Mouse (Mus musculus): ENCODE results near the gene Hspa4l. TPM values are rescaled to one million over a fixed set of nuclear protein-coding genes. Genes with fewer than 3 reads are reported as not detected.

Hspa4l gene
- total and polyA plus RNA-seq, 2 experiments from 2014 or later, result 28.5 to 31.0 TPM

DNA sequence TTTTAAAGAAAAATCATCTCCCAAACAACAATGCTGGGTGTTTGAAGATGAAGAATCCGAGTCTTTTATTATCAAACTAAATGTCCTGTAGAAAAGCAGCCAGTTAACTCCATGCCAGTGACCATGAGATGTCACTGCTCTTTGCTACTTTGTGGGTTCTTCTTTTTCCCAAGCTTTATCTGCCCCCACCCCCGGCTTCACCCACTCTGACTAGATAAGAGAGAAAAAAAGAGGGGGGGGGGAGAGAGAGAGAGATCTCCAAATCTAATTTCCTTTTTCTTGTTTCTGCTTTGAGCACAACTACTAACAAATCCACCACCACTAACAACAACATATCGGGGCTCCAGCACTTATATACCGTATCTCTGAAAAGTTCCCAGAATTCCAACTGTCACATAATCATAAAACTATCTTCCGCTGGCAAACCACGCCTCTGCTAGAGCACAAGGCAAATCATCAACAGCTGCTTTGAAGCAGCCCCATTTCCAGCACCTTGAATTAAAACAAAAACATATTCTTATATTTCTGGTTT lies 5.8 kb upstream of the Hspa4l start:
- Histone ChIP-seq H3K4me2 (ENCODE audit: low read depth) (no peak overlapping the region), H3K4me1 (ENCODE audit: insufficient read depth) (no peaks in the 10 kb centered on the region), H3K4me3 (ENCODE audit: low read depth, low read length) (no peak overlapping the region), H3K9ac (no peak overlapping the region), H3K27me3 (ENCODE audit: insufficient read depth, low read length) (no peaks in the 10 kb centered on the region), H3K9me3 (ENCODE audit: low read length) (no peaks in the 10 kb centered on the region), H3K36me3 (ENCODE audit: insufficient read depth) (no peaks in the 10 kb centered on the region), H3K27ac (ENCODE audit: low read depth, low read length) (no peak overlapping the region)
- DNase-seq (no peak), ATAC-seq (no peak)
- TF ChIP-seq CTCF (IDR thresholded peaks at IDR 0.05; ENCODE audit: low read depth), result no peak
- WGBS, result 90% methylated on average over 6 of the region's 6 CpGs

DNA sequence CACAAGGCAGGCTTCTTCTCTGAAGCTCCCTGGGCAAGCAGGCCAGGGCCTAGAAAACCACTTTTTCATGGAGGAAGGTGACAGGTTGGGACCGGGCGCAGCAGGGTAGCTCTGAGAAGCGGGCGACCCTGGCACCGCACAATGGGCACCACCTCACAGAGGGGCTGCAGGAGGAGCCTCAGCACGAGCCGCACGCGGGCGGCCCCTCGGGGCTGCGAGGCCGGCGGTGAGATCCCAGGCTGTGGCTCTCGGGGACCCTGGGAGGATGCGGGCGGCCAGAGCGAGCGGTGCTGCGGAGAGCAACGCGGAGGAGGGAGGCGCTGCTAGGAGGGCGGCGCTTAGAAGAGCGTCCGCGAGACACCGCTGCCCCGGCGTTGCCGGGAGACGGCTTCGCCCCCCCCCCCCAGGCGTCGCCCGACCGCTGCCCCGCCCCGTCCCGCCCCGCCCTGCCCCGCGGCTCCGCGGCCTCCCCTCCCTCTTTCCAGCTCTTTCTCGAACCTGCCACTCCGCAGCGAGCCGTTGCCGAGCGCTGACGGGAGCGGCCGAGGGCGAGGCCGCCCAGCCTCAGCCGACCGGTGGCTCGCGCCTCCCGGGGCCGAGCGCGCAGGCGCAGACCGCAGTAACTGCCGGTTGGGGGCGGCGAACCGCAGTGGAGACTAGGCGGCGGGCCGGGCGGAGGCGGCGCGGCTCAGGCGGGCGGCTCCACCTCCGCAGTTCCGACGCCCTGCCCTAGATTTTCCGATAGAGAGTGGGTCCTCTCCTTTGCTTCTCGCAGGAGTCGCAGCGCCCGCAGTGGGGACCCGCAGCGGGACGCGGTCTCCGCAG lies 753 bp downstream of the Hspa4l start:
- ATAC-seq (peak; percentile 96), DNase-seq (peak; percentile 94)
- Histone ChIP-seq H3K4me3 (ENCODE audit: low read depth, low read length) (peak overlapping the region; percentile 87), H3K27ac (ENCODE audit: low read depth, low read length) (peak overlapping the region; percentile 90), H3K9me3 (ENCODE audit: low read length) (no peaks in the 10 kb centered on the region), H3K27me3 (ENCODE audit: insufficient read depth, low read length) (no peaks in the 10 kb centered on the region), H3K4me1 (ENCODE audit: insufficient read depth) (peaks cover 10% of the 10 kb centered on the region; the same call in 1 of the 2 replicates), H3K9ac (peak overlapping the region; percentile 87), H3K36me3 (ENCODE audit: insufficient read depth) (no peaks in the 10 kb centered on the region), H3K4me2 (ENCODE audit: low read depth) (peak overlapping the region; percentile 92)
- TF ChIP-seq CTCF (IDR thresholded peaks at IDR 0.05; ENCODE audit: low read depth), result no peak
- WGBS, result under 1% methylated on average over 71 of the region's 93 CpGs

DNA sequence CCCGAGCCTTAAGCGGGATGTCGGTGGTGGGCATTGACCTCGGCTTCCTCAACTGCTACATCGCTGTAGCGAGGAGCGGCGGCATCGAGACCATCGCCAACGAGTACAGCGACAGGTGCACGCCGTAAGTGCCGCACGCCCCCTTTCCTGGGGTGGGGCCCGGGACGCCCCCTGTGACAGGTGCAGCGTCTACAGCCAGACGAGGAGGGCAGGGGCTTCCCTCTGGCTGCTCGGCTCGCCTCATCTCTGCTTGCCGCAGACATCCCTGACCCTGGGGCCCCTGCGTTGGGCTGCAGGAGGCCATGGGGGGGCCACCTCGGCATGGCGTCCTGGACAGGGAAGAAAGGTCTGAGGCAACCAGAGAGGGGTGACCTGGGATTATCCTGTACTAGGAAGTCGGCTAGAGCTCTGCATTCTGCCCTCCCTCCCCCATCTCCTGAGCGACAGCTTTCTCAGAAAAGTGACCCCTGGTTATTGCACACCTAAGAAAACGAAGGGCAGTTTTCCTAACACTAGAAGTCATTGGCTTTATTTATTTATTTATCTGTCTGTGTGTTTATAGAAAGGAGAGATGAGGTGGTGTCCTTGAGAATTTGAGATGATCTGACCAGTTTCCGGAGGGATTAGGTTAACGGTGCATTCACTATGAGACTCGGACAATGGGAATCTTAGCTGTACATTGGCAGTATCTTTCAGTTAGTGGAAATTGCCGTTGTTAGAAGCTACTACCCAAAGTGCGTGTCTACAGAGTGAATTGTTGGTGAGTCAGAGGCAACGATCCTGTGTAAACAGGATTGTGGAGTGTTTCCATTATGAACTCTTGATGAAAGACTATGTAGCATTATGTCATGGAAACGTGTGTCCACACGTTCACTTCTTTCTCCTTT lies 1.6 kb downstream of the Hspa4l start:
- WGBS, result 3% methylated on average over 37 of the region's 37 CpGs
- no peak; the same call in 1 of the 2 replicates for ATAC-seq

DNA sequence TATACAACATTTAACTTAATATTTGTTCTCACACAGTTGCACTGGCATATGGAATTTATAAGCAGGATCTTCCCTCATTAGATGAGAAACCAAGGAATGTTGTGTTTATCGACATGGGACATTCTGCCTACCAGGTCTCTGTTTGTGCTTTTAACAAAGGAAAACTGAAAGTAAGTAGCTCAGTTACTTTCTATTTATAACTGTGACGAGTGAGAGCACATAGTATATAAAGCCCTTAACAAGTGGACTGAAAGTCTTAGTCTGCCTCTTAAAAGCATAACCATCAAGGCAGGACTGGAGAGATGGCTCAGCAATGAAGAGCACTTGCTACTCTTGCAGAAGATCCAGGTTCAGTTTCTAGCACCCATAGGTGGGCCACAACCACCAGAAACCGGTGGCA lies 16.5 kb downstream of the Hspa4l start:
- Histone ChIP-seq H3K9ac (no peak overlapping the region), H3K4me3 (ENCODE audit: low read depth, low read length) (no peak overlapping the region), H3K27ac (ENCODE audit: low read depth, low read length) (no peak overlapping the region), H3K9me3 (ENCODE audit: low read length) (no peaks in the 10 kb centered on the region), H3K27me3 (ENCODE audit: insufficient read depth, low read length) (no peaks in the 10 kb centered on the region), H3K4me1 (ENCODE audit: insufficient read depth) (no peaks in the 10 kb centered on the region), H3K4me2 (ENCODE audit: low read depth) (no peak overlapping the region), H3K36me3 (ENCODE audit: insufficient read depth) (peaks cover 20% of the 10 kb centered on the region)
- 87% methylated on average over 3 of the region's 3 CpGs for WGBS
- no peak for TF ChIP-seq CTCF (IDR thresholded peaks at IDR 0.05; ENCODE audit: low read depth)
- ATAC-seq, result no peak
- DNase-seq, result no peak

More for the DNA sequence above, 1.6 kb downstream of the Hspa4l start:
- Histone ChIP-seq H3K4me3 (ENCODE audit: low read depth, low read length) (peak overlapping the region; percentile 87), H3K36me3 (ENCODE audit: insufficient read depth) (no peaks in the 10 kb centered on the region), H3K9me3 (ENCODE audit: low read length) (no peaks in the 10 kb centered on the region), H3K4me1 (ENCODE audit: insufficient read depth) (peaks cover 10% of the 10 kb centered on the region; the same call in 1 of the 2 replicates), H3K4me2 (ENCODE audit: low read depth) (peak overlapping the region; percentile 92), H3K27ac (ENCODE audit: low read depth, low read length) (peak overlapping the region; percentile 90), H3K27me3 (ENCODE audit: insufficient read depth, low read length) (no peaks in the 10 kb centered on the region), H3K9ac (peak overlapping the region; percentile 87)
- DNase-seq, result peak; percentile 49
- no peak; the same call in 1 of the 2 replicates for TF ChIP-seq CTCF (IDR thresholded peaks at IDR 0.05; ENCODE audit: low read depth)

DNA sequence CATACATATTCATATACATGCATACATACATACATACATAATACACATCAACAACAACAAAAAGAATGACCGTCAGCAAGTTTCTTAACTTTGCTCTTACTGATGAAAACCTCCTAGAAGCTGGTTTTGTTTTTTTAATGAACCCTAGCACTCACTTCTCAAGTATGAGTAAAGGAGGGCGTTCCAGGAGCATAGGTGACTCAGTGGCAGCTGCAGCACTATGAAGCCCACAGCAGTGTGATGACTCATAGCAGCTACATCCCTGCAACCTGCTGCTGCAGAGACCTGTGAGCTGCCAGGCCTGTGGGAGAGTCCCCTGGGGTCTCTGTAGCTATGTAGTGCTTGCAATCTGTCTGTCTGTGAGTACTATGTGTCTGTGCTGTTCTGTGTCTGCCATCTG lies 17.0 kb downstream of the Hspa4l start:
- no peaks in the 10 kb centered on the region for H3K27me3 ChIP-seq (ENCODE audit: insufficient read depth, low read length)
- no peak for DNase-seq
- no peak overlapping the region for H3K27ac ChIP-seq (ENCODE audit: low read depth, low read length)
- no peaks in the 10 kb centered on the region for H3K9me3 ChIP-seq (ENCODE audit: low read length)
- peaks cover 21% of the 10 kb centered on the region for H3K36me3 ChIP-seq (ENCODE audit: insufficient read depth)
- H3K9ac ChIP-seq, result no peak overlapping the region
- H3K4me1 ChIP-seq (ENCODE audit: insufficient read depth), result no peaks in the 10 kb centered on the region
- no peak overlapping the region for H3K4me2 ChIP-seq (ENCODE audit: low read depth)
- WGBS, result 88% methylated on average over 2 of the region's 2 CpGs
- no peak for TF ChIP-seq CTCF (IDR thresholded peaks at IDR 0.05; ENCODE audit: low read depth)
- H3K4me3 ChIP-seq (ENCODE audit: low read depth, low read length), result no peak overlapping the region
- ATAC-seq, result no peak

DNA sequence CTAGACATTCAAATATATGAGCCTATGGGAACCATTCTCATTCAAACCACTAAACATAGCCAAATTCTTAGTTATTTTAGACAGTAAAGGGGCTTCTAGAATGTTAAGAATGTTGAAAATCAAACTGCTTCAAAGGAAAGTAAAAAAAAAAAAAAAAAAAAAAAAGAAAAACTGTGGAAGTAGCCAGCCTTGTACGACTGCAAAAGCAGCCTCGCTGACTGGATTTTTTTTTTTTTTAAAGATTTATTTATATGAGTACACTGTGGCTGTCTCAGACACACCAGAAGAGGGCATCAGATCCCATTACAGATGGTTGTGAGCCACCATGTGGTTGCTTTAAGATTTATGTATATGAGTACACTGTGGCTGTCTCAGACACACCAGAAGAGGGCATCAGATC lies 49.5 kb downstream of the Hspa4l start:
- H3K4me3 ChIP-seq (ENCODE audit: low read depth, low read length), result no peak overlapping the region
- H3K9ac ChIP-seq, result no peak overlapping the region
- no peaks in the 10 kb centered on the region for H3K4me1 ChIP-seq (ENCODE audit: insufficient read depth)
- peaks cover 15% of the 10 kb centered on the region for H3K36me3 ChIP-seq (ENCODE audit: insufficient read depth)
- H3K27me3 ChIP-seq (ENCODE audit: insufficient read depth, low read length), result no peaks in the 10 kb centered on the region
- WGBS, result 88% methylated on average over 2 of the region's 2 CpGs
- DNase-seq (no peak), ATAC-seq (no peak)
- H3K27ac ChIP-seq (ENCODE audit: low read depth, low read length), result no peak overlapping the region
- no peak for TF ChIP-seq CTCF (IDR thresholded peaks at IDR 0.05; ENCODE audit: low read depth)
- no peak overlapping the region for H3K4me2 ChIP-seq (ENCODE audit: low read depth)
- H3K9me3 ChIP-seq (ENCODE audit: low read length), result no peaks in the 10 kb centered on the region

All from forebrain, postnatal 0 days (tissue).